Mouse (Mus musculus) erythroid progenitor cell, adult 5-6 weeks (primary cell): ENCODE measurements around the gene Dnajb4. TPM values are rescaled to one million over a fixed set of nuclear protein-coding genes. Genes with fewer than 3 reads are reported as not detected.

Experiments used
- ATAC-seq: replicated peaks from 2 replicates; pipeline ENCODE4 v1.8.0; 2016; ENCODE audit warnings: moderate number of reproducible peaks, mild to moderate bottlenecking, moderate TSS enrichment, inconsistent platforms; ENCODE audit not compliant: poor library complexity, low FRiP score, severe bottlenecking
- total RNA-seq, 2 experiments: library from RNA; stranded (forward) in 1 of 2; stranded (reverse) in 1 of 2; fragments of 150-400 nt in 1 of 2; fragments of 186-747, 209-891 nt in 1 of 2; gene quantifications; 2 replicates each; pipeline versions ENCODE4 v1.2.3 to v1.2.4; 2015 to 2017; ENCODE audit warnings: low replicate concordance in 2 of 2

The Dnajb4 gene
- total RNA-seq (2015; ENCODE audit: low replicate concordance) (106 and 107 TPM in 2 replicates), total RNA-seq (2017; ENCODE audit: low replicate concordance) (101 and 164 TPM in 2 replicates)

DNA sequence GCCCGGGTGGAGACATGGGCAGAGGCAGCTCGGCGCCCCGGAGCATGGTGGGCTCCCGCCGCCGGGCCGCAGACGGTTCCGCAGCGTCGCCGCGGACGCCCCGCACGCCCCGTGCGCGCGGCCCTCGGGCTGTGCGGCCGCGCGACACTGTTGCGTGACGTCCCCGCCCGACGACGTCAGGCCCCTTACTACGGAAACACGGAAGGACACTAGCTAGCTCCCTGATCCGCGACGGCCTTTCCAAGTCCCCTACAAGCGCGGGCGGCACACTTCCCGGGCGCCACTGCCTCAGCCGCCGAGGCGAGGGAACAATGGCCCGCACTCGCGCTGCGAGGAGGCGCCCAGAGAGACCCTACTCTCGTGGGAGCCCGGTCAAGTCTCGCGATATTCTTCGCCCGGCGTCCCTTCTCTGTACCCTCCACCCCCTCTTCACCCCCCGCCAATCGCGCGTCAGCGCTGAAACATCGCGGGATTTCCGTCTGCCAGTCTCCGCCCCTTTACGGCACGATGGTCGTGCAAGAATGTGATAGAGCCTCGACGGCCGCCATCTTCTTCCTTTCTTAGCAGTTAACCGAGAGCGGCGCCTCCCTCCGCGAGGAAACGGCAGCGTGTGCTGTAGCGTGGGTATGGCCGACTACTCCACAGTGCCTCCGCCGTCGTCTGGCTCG, at the start of gene Dnajb4, which contains the start of gene Fubp1:
TSS of gene Dnajb4 (minus strand) at position 336 of the 668 bp plus-strand sequence.
TSS of gene Fubp1 (plus strand) at position 456 of the 668 bp plus-strand sequence.
- ATAC-seq: peak; percentile 90

GRCm38 (mm10) chr3:152259409-152259808, 49.3 kb upstream of the Dnajb4 start:
- ATAC-seq: peak; percentile 73; the same call in 1 of the 2 replicates

- no peak for ATAC-seq
Measured at GRCm38 (mm10) chr3:152257528-152257927, 47.4 kb upstream of the Dnajb4 start.

DNA sequence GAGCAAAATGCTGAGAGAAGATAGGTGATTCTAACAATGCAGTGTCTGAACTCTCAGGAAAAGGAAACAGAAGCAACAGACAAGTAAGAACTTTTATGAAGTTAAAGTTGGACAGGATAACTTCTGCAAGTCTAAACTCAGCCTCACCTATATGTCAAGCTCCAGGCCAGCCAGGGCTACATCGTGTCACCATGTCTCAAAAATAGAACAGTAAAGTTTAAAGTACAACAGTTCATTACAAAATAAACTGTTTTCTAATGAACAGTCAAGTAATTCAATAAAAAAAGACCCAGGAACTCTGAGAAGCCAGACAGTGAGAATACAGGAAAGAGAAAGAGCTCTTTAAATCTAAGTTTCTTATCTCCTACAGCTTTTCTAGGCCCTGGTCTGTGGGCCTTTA, 40.4 kb upstream of the Dnajb4 start:
- ATAC-seq: no peak

GRCm38 (mm10) chr3:152247708-152248107, 37.6 kb upstream of the Dnajb4 start:
- ATAC-seq: no peak

DNA sequence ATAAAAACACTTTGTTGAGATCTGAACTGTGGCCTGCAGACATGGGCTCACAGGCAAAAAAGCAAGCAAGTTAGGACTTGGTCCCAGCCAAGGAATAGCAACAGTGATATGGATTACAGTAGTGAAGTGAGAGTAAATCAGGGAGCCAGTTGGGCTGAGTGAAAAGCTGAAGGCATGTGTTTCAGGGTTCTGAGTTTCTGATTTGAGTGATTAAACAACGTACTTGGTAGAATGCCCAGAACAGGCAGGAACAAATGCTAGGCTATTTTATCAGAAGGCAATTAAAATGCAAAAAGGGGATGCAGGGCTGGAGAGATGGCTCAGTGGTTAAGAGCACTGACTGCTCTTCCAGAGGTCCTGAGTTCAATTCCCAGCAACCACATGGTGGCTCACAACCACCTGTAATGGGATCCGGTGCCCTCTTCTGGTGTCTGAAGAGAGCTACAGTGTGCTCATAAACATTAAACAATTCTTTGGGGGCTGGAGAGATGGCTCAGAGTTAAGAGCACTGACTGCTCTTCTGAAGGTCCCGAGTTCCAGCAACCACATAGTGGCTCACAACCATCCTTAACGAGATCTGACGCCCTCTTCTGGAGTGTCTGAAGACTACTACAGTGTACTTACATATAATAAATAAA, 35.3 kb upstream of the Dnajb4 start:
- ATAC-seq: no peak

GRCm38 (mm10) chr3:152243304-152243703, 33.2 kb upstream of the Dnajb4 start:
- ATAC-seq: no peak

- no peak for ATAC-seq
Measured at GRCm38 (mm10) chr3:152241098-152241497, 31.0 kb upstream of the Dnajb4 start.

GRCm38 (mm10) chr3:152239592-152239991, 29.5 kb upstream of the Dnajb4 start:
- no peak for ATAC-seq

DNA sequence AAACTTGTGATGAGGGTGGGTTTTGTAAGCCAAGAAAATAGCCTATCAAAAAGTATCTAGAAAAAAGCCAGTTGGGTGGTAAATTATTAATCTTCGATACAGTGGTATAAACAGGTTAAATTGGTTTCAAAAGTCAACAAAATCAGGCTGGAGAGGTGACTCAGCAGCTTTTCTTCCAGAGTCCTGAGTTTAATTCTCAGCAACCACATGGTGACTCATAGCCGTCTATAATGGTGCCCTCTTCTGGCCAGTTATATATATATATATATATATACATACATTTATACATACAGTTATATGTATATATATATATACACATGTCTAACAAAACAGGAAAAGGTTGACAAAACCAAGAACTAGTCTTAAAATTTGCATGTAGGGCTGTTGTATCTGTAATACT, 28.7 kb upstream of the Dnajb4 start:
- peak; percentile 80 for ATAC-seq

GRCm38 (mm10) chr3:152235805-152236204, 25.7 kb upstream of the Dnajb4 start:
- ATAC-seq: no peak

DNA sequence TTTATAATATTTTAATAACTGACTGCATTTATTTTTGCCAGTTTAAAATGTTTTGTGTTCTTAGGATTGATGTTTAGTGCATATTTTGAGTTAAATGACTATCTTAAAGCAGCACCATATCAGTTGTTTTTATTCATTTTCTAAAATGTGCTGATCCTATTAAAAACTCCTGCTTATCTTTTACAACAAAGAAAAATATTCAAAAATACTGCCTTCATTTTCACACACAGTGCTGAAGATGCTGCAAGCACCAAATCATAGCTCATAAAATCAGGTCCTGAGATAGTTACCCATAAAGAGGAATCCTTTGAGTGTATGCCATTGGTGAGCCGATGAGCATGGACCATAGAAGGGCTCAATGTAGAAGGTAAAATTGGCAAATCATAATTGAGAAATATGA, 25.1 kb upstream of the Dnajb4 start:
- no peak for ATAC-seq

DNA sequence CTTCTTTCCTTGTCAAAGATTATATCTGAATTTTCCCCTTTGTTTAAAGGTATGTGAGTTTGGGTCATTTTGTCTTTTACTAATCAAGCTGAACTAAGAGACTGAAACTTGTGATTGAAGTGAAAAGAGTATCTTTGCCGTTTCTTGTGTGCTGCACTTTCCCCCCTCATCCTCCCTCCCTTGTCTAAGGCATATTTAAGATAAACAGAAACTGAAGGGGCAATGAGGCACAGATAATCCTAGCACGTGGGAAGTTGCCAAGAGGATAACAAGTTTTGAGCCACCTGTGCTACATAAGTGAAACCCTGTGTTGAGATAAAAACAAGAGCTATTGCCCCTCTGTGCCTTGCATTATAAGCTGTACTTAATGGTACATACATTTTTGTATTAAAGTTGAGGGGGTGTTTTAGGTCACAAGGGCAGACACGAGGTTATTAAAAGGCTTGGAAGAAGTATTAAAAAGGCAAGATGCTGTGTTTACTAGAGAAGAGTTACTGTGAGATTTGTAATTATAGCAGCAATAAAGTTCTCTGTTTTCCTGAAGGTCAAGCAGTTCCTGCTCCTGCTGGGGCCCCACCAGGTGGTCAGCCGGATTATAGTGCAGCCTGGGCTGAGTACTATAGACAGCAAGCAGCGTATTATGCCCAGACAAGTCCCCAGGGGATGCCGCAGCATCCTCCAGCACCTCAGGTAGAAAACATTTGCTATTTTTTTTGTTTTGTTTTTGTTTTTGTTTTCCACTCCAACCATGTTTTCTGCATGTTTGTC, 21.4 kb upstream of the Dnajb4 start:
- no peak for ATAC-seq

GRCm38 (mm10) chr3:152229271-152229670, 19.2 kb upstream of the Dnajb4 start:
- ATAC-seq: no peak

- ATAC-seq: no peak
Measured at GRCm38 (mm10) chr3:152228843-152229242, 18.7 kb upstream of the Dnajb4 start.

- ATAC-seq: no peak
Measured at GRCm38 (mm10) chr3:152225906-152226305, 15.8 kb upstream of the Dnajb4 start.

DNA sequence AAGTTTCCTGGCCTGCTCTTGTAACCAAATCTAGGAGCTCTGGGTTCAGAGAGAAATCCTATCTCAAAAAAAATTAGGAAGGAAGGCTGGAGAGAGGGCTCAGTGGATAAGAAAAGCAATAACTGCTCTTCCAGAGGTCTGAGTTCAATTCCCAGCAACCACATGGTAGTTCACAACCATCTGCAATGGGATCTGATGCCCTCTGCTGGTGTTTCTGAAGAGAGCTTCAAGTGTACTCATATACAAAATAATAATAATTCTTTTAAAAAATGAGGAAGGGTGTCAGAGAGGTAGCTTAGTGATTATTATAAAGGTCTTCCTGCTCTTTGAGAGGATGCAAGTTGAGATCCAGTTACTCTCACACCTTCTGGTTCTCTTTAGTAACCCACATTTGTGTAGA, 14.8 kb upstream of the Dnajb4 start:
- ATAC-seq: no peak

DNA sequence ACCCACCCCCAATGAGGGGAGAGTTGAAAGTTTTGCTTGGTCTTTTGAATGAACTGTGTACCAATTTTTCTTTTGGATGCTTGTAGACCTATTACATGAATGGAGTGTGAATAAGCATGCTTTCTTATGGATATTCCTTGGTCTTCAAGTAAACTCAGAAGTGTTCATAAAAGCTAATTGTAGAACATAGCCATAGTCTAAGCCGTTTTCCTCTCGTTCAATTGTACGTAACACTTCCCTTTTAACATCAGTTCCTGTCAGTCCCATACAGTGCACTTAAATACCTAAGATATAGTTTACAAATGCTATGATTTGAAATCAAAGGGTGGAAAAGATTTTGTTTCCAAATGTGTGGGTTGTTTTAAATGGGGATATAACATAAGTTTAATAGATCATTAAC, 3.3 kb upstream of the Dnajb4 start:
- no peak for ATAC-seq

GRCm38 (mm10) chr3:152211731-152212279, 1.7 kb upstream of the Dnajb4 start:
- ATAC-seq: no peak

GRCm38 (mm10) chr3:152210728-152211391, 758 bp upstream of the Dnajb4 start:
- ATAC-seq: peak; percentile 49
